Mouse (Mus musculus): ENCODE data around the gene Grm1. TPM values are rescaled to one million over a fixed set of nuclear protein-coding genes. Genes with fewer than 3 reads are reported as not detected.
"Not testable (repeated sequence)": the region's sequence is repeated elsewhere in the genome, so short reads cannot be mapped to it uniquely, and the experiment has no call there.

The Grm1 gene
- polyA plus RNA-seq, 1 experiment from 2014 or later: 0.09 TPM

DNA sequence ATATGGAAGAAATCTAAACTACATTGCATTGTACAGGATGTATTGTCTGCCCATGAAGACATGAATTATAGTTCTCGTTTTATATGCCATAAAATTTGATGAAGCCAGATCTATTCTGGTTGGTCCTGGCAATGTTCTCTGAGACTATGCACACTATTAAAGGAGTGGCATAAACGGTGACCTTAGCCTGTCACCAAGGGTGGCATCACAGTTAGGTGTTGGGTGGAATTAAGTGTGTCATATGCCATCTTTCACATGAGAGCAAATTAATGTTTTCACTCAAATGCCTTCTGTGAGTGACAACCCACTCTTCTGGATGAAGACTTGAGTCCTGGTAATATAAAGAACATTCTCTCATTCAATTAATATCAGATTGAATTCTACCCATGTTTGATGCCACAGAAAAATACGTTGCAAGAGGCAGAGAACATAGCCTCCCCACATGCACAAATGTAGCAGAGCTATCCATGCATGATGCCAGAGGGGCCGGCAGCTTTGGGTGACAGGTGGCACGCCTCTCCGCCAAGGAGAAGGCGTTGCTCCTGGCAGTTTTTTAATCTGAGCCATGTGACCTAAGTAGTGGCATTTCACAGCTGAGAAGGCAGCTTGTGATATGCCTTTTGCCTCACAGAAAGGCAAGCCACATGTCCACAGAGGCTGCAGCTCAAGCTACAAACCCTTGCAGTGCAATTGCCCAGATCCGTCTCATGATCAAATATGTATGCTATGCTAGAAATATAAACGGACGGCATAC is 20.7 kb downstream of the Grm1 start:
- no peaks in the 10 kb centered on the region for H3K36me3 ChIP-seq (ENCODE audit: control insufficient read depth, insufficient read depth, low read length)
- H3K27me3 ChIP-seq (replicated peaks; ENCODE audit: control insufficient read depth, insufficient read depth, low read length): no peaks in the 10 kb centered on the region
- H3K27ac ChIP-seq (ENCODE audit: low read length): no peak overlapping the region
- 72% methylated on average over 10 of the region's 10 CpGs for WGBS
- H3K4me3 ChIP-seq (ENCODE audit: low read length): no peak overlapping the region
- no peak overlapping the region for H3K9ac ChIP-seq (ENCODE audit: low read depth, low read length)
- no peak overlapping the region for H3K4me2 ChIP-seq (ENCODE audit: low read depth, low read length)
- no peaks in the 10 kb centered on the region for H3K4me1 ChIP-seq (ENCODE audit: control insufficient read depth, insufficient read depth, low read length)
- ATAC-seq: no peak
- no peaks in the 10 kb centered on the region for H3K9me3 ChIP-seq (ENCODE audit: control insufficient read depth, low read length)

DNA sequence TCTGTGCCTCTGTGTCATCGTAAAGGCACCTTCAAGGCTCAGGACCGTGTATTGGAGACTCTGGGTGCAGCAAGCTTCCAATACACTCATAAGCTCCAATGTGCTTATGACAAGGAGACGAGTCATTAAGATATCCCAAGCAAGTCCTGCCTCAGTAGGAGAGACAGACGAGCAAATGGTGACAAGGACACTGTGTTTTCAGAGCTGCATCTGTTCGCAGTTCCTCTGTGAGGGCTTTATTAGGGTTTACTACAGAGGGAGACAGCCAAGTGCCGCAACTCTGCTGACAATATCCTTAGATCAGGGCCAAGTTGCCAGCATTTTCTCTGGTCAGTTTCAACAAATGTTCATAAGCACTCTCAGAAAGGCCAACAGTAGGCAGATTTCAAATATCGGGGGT is 32.8 kb downstream of the Grm1 start:
- no peaks in the 10 kb centered on the region for H3K9me3 ChIP-seq (ENCODE audit: control insufficient read depth, low read length)
- H3K27ac ChIP-seq (ENCODE audit: low read length): no peak overlapping the region
- no peak for ATAC-seq
- H3K27me3 ChIP-seq (replicated peaks; ENCODE audit: control insufficient read depth, insufficient read depth, low read length): no peaks in the 10 kb centered on the region
- no peak overlapping the region for H3K4me3 ChIP-seq (ENCODE audit: low read length)
- 83% methylated on average over 7 of the region's 7 CpGs for WGBS
- H3K9ac ChIP-seq (ENCODE audit: low read depth, low read length): no peak overlapping the region
- H3K36me3 ChIP-seq (ENCODE audit: control insufficient read depth, insufficient read depth, low read length): no peaks in the 10 kb centered on the region
- H3K4me2 ChIP-seq (ENCODE audit: low read depth, low read length): no peak overlapping the region
- H3K4me1 ChIP-seq (ENCODE audit: control insufficient read depth, insufficient read depth, low read length): no peaks in the 10 kb centered on the region

DNA sequence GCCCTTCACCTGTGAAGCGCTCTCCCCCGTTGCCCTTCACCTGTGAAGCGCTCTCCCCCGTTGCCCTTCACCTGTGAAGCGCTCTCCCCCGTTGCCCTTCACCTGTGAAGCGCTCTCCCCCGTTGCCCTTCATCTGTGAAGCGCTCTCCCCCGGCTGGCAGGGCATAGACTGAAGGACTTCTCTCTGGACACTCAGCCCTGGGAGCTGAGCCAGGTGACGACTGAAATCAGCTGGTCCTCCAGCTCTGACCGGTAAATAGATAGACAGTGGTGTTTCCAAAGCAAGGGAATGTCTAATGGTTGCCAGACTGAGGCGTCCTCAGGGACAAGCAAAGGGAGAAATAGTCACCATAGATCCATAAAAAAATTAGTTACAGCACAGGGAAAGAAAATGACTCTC is 36.7 kb downstream of the Grm1 start:
- 60% methylated on average over 9 of the region's 13 CpGs for WGBS
- H3K27me3 ChIP-seq (replicated peaks; ENCODE audit: control insufficient read depth, insufficient read depth, low read length); H3K4me2 ChIP-seq (ENCODE audit: low read depth, low read length); H3K9me3 ChIP-seq (ENCODE audit: control insufficient read depth, low read length); H3K27ac ChIP-seq (ENCODE audit: low read length); H3K4me3 ChIP-seq (ENCODE audit: low read length); H3K4me1 ChIP-seq (ENCODE audit: control insufficient read depth, insufficient read depth, low read length); ATAC-seq; H3K36me3 ChIP-seq (ENCODE audit: control insufficient read depth, insufficient read depth, low read length); H3K9ac ChIP-seq (ENCODE audit: low read depth, low read length): not testable (repeated sequence)

DNA sequence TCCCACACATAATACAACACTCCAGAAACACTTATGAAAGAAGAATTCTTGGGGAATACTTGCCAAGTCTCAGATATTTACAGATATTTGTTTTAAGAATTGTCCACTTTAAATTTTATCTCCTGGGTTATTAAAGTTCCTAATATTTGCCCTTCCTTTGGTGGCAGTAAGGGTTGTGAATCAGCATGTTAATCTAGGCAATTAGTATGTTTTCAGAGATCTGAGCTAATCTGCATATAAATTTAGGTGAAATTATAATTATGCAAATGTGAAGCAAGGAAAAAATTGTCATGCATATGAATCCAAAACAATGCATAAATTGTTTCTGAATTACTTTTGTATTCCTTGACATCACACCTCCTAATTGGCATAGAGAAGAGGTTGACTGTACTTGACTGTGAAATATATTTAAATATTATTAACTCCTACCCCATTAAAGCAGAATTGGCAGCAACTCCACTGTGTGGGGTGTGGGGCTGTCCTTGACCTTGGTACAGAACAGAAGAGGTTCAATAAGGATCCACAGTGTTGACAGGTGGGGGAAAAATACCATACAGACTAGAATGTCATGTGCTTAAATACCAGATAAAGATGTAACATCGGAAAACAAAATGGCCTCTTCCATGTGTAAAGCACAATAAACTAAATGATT is 37.6 kb downstream of the Grm1 start:
- no peak for ATAC-seq
- no peaks in the 10 kb centered on the region for H3K36me3 ChIP-seq (ENCODE audit: control insufficient read depth, insufficient read depth, low read length)
- H3K4me3 ChIP-seq (ENCODE audit: low read length): no peak overlapping the region
- H3K27ac ChIP-seq (ENCODE audit: low read length): no peak overlapping the region
- no peaks in the 10 kb centered on the region for H3K27me3 ChIP-seq (replicated peaks; ENCODE audit: control insufficient read depth, insufficient read depth, low read length)
- H3K4me1 ChIP-seq (ENCODE audit: control insufficient read depth, insufficient read depth, low read length): no peaks in the 10 kb centered on the region
- H3K9ac ChIP-seq (ENCODE audit: low read depth, low read length): no peak overlapping the region
- no peaks in the 10 kb centered on the region for H3K9me3 ChIP-seq (ENCODE audit: control insufficient read depth, low read length)
- no peak overlapping the region for H3K4me2 ChIP-seq (ENCODE audit: low read depth, low read length)
- 80% methylated on average over 1 of the region's 1 CpGs for WGBS

DNA sequence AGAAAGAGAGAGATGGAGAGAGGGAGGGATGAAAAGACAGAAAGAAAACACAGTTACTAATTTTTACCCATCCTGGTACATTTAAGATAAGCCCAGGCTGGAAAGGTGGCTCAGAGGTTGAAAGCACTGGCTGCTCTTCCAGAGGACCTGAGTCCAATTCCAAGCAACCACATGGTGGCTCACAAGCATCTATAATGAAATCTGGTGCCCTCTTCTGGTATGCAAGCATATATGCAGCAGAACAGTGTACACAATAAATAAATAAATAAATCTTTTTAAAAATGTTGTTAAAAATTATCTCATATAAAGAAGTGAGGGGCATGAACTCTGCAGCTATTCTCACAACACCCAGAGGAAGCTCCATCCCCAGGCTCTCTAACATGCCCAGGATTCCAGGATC is 42.8 kb downstream of the Grm1 start:
- Histone ChIP-seq H3K9me3 (ENCODE audit: control insufficient read depth, low read length) (no peaks in the 10 kb centered on the region), H3K4me2 (ENCODE audit: low read depth, low read length) (no peak overlapping the region), H3K36me3 (ENCODE audit: control insufficient read depth, insufficient read depth, low read length) (no peaks in the 10 kb centered on the region), H3K4me3 (ENCODE audit: low read length) (no peak overlapping the region), H3K27me3 (replicated peaks; ENCODE audit: control insufficient read depth, insufficient read depth, low read length) (no peaks in the 10 kb centered on the region), H3K27ac (ENCODE audit: low read length) (no peak overlapping the region), H3K4me1 (ENCODE audit: control insufficient read depth, insufficient read depth, low read length) (no peaks in the 10 kb centered on the region), H3K9ac (ENCODE audit: low read depth, low read length) (no peak overlapping the region)
- no peak for ATAC-seq

DNA sequence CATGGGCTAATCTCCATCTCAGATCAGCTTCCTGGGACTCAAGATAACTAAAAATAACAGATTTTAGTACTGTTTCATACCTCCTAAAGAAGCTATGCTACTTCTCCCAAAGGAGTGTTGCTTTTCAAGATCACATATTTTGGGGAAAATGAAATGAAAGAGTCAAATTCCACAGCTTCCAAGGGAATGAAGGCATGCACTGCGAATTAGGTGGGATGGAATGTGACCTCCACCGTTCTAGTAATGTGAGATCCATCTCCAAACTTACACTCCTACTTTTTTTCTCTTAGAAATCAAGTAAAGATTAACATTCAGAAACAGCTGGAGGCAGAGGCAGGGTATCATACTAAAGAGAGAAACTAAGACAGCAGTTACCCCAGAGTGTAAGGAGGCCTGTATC is 49.9 kb downstream of the Grm1 start:
- Histone ChIP-seq H3K4me2 (ENCODE audit: low read depth, low read length) (no peak overlapping the region), H3K27ac (ENCODE audit: low read length) (no peak overlapping the region), H3K9me3 (ENCODE audit: control insufficient read depth, low read length) (no peaks in the 10 kb centered on the region), H3K9ac (ENCODE audit: low read depth, low read length) (no peak overlapping the region), H3K36me3 (ENCODE audit: control insufficient read depth, insufficient read depth, low read length) (no peaks in the 10 kb centered on the region), H3K4me1 (ENCODE audit: control insufficient read depth, insufficient read depth, low read length) (no peaks in the 10 kb centered on the region), H3K4me3 (ENCODE audit: low read length) (no peak overlapping the region), H3K27me3 (replicated peaks; ENCODE audit: control insufficient read depth, insufficient read depth, low read length) (no peaks in the 10 kb centered on the region)
- WGBS: 48% methylated on average over 2 of the region's 2 CpGs
- ATAC-seq: no peak

DNA sequence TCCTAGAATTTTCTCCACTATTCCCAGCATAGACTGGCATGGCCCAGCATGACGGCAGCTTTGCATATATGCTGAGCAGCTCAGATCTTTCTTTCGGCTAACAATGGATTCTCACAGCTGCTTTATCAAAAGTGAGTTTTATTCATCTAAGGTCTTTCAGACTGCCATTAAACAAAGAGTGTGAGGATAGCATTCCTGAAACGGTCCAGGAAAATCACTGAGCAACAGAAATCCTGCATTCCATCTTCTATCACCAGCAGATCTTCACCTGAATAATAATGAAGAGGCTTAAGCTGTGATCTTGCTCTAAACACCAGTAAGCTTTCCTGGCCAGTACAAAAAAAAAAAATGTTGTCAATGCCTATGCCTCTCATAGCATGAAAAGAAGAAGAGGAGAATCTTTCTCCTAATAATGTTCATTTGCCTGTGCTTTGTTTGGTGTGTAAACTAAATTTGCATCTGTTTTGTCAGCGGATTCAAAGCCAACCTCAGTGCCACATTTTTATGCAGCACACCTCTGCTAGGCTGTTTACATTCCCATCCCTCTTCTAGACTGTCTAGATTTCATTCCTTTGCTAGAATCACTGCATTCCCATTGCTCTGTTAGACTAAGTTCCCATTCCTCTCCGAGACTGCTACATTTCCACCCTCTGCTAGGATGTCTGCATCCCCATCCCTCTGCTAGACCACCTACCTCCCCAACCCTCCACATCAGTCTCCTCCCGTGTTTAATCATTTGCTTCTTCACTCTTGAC is 56.2 kb downstream of the Grm1 start:
- Histone ChIP-seq H3K4me1 (ENCODE audit: control insufficient read depth, insufficient read depth, low read length) (no peaks in the 10 kb centered on the region), H3K9me3 (ENCODE audit: control insufficient read depth, low read length) (no peaks in the 10 kb centered on the region), H3K4me2 (ENCODE audit: low read depth, low read length) (no peak overlapping the region), H3K4me3 (ENCODE audit: low read length) (no peak overlapping the region), H3K36me3 (ENCODE audit: control insufficient read depth, insufficient read depth, low read length) (no peaks in the 10 kb centered on the region), H3K27ac (ENCODE audit: low read length) (no peak overlapping the region), H3K9ac (ENCODE audit: low read depth, low read length) (no peak overlapping the region), H3K27me3 (replicated peaks; ENCODE audit: control insufficient read depth, insufficient read depth, low read length) (no peaks in the 10 kb centered on the region)
- 43% methylated on average over 6 of the region's 6 CpGs for WGBS
- ATAC-seq: no peak

DNA sequence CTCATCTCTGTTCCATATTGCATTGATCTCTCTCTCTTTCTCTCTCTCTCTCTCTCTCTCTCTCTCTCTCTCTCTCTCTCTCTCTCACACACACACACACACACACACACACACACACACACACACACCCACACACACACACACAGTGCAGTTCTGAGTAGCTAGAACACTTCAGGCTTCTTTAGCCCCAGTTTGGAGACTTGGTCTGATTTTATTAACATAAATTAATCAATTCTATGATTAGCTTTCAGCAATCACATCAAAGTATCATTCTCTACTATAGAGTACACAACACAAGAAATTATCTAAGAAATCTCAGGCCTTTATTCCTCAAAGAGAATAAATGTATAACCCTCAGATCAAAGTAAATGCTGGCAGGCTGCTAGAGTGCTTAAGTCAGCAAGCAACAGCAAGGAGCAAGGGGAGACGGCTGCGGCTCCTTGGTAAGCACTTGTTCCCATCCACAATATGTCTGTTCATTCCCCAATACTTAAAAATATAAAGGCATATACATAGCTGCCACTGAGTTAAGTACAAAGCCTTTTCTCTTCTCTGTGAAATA is 63.1 kb downstream of the Grm1 start:
- Histone ChIP-seq H3K4me3 (ENCODE audit: low read length) (no peak overlapping the region), H3K4me1 (ENCODE audit: control insufficient read depth, insufficient read depth, low read length) (no peaks in the 10 kb centered on the region), H3K9ac (ENCODE audit: low read depth, low read length) (no peak overlapping the region), H3K4me2 (ENCODE audit: low read depth, low read length) (no peak overlapping the region), H3K9me3 (ENCODE audit: control insufficient read depth, low read length) (no peaks in the 10 kb centered on the region), H3K27ac (ENCODE audit: low read length) (no peak overlapping the region), H3K36me3 (ENCODE audit: control insufficient read depth, insufficient read depth, low read length) (no peaks in the 10 kb centered on the region), H3K27me3 (replicated peaks; ENCODE audit: control insufficient read depth, insufficient read depth, low read length) (no peaks in the 10 kb centered on the region)
- ATAC-seq: no peak
- WGBS: 82% methylated on average over 2 of the region's 2 CpGs

DNA sequence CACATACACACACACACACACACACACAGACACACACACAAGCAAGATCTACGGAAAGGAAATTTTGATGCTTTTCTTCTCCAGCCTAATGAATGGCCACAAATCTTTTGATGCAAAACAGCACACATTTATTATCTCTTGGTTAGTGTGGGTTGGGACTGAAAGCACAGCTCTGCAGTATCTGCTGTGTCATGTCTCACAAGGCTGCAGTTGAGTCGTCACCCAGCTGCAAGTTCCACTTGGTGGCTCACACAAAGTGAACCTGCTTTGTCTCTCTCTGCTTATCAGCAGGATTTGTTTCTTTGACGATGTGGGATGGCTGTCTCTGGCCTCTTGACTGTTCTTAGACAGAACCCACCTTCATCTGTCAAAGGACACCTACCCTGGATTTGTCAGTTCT is 68.5 kb downstream of the Grm1 start:
- Histone ChIP-seq H3K36me3 (ENCODE audit: control insufficient read depth, insufficient read depth, low read length) (no peaks in the 10 kb centered on the region), H3K9me3 (ENCODE audit: control insufficient read depth, low read length) (no peaks in the 10 kb centered on the region), H3K9ac (ENCODE audit: low read depth, low read length) (no peak overlapping the region), H3K4me1 (ENCODE audit: control insufficient read depth, insufficient read depth, low read length) (no peaks in the 10 kb centered on the region), H3K27me3 (replicated peaks; ENCODE audit: control insufficient read depth, insufficient read depth, low read length) (no peaks in the 10 kb centered on the region), H3K4me2 (ENCODE audit: low read depth, low read length) (no peak overlapping the region), H3K27ac (ENCODE audit: low read length) (no peak overlapping the region), H3K4me3 (ENCODE audit: low read length) (no peak overlapping the region)
- no peak for ATAC-seq
- WGBS: 51% methylated on average over 3 of the region's 3 CpGs

All from intestine, embryonic 16.5 days (tissue).